Mouse (Mus musculus): ENCODE measurements around the gene Upk3bl. TPM values are rescaled to one million over a fixed set of nuclear protein-coding genes. Genes with fewer than 3 reads are reported as not detected.
"Not testable (repeated sequence)": the region's sequence is repeated elsewhere in the genome, so short reads cannot be mapped to it uniquely, and the experiment has no call there.

Upk3bl gene
- polyA plus RNA-seq, 1 experiment from 2014 or later = 1.2 TPM

DNA sequence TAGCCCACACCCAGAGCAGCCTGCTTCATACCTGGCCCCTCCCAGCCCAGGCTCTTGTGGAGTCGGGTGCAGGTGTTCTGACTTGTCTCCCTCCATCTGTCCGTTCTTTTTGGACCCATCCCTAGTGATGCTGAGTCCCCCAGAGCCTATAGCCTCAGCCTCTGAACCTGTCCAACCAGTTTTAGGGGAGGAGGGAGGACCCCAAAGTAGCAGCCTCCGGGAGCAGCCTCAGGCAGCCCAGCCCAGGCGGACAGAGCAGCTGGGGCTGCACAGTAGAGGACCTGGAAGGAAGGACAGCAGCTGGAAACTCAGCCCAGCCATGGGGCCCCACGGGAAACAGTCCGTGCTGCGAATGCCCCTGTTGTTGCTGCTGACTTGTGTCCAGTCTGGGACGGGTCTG is 2.8 kb downstream of the Upk3bl start:
- 23% methylated on average over 8 of the region's 8 CpGs for WGBS

GRCm38 (mm10) chr5:136061567-136061966 is 7.3 kb downstream of the Upk3bl start:
- no peak overlapping the region for H3K27ac ChIP-seq (ENCODE audit: low read length)
- no peak overlapping the region for H3K4me2 ChIP-seq (ENCODE audit: low read depth, low read length)
- no peaks in the 10 kb centered on the region for H3K9me3 ChIP-seq (replicated peaks; ENCODE audit: control insufficient read depth, low read length)
- no peaks in the 10 kb centered on the region for H3K4me1 ChIP-seq (ENCODE audit: control insufficient read depth, insufficient read depth, low read length)
- H3K27me3 ChIP-seq (ENCODE audit: control insufficient read depth, insufficient read depth, low read length) = peaks cover 7% of the 10 kb centered on the region
- no peaks in the 10 kb centered on the region for H3K36me3 ChIP-seq (ENCODE audit: control insufficient read depth, insufficient read depth)
- no peak overlapping the region for H3K9ac ChIP-seq (ENCODE audit: low read length)
- 10% methylated on average over 12 of the region's 12 CpGs for WGBS
- no peak for ATAC-seq (replicated peaks; ENCODE audit: extremely low read depth, insufficient read depth, low FRiP score)
- no peak overlapping the region for H3K4me3 ChIP-seq (ENCODE audit: low read length)

More for the DNA sequence above, 2.8 kb downstream of the Upk3bl start:
- Histone ChIP-seq H3K4me2 (ENCODE audit: low read depth, low read length) (no peak overlapping the region), H3K27me3 (ENCODE audit: control insufficient read depth, insufficient read depth, low read length) (peaks cover 7% of the 10 kb centered on the region), H3K4me3 (ENCODE audit: low read length) (no peak overlapping the region), H3K4me1 (ENCODE audit: control insufficient read depth, insufficient read depth, low read length) (no peaks in the 10 kb centered on the region; the same call in 1 of the 2 replicates), H3K9me3 (replicated peaks; ENCODE audit: control insufficient read depth, low read length) (no peaks in the 10 kb centered on the region), H3K27ac (ENCODE audit: low read length) (no peak overlapping the region), H3K36me3 (ENCODE audit: control insufficient read depth, insufficient read depth) (no peaks in the 10 kb centered on the region), H3K9ac (ENCODE audit: low read length) (no peak overlapping the region)
- ATAC-seq (replicated peaks; ENCODE audit: extremely low read depth, insufficient read depth, low FRiP score) = peak; percentile 24; the same call in 1 of the 2 replicates

DNA sequence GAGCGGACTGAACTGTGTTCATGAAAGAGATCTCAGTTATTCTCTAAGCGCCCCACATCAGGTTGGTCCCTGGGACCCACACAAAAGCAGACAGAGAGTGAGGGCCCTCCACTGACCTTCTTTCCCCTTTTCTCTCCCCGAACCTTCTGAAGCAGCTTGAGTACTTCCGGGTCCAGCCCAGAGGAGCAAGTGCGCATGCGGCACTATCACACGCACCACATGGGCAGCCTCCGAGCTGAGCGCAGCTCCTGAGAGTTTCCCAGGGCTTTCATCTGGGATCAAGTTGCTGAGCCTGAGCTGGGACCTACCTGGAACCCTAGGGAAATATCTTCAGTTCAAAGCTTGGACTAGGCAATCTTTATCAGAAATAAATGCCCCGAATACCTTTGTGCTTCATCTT is 9.6 kb downstream of the Upk3bl start:
- H3K27ac ChIP-seq (ENCODE audit: low read length) = no peak overlapping the region
- H3K4me2 ChIP-seq (ENCODE audit: low read depth, low read length) = no peak overlapping the region
- no peak overlapping the region for H3K9ac ChIP-seq (ENCODE audit: low read length)
- H3K9me3 ChIP-seq (replicated peaks; ENCODE audit: control insufficient read depth, low read length) = no peaks in the 10 kb centered on the region
- no peak overlapping the region for H3K4me3 ChIP-seq (ENCODE audit: low read length)
- H3K4me1 ChIP-seq (ENCODE audit: control insufficient read depth, insufficient read depth, low read length) = no peaks in the 10 kb centered on the region
- 83% methylated on average over 10 of the region's 10 CpGs for WGBS
- peaks cover 3% of the 10 kb centered on the region; the same call in 1 of the 2 replicates for H3K27me3 ChIP-seq (ENCODE audit: control insufficient read depth, insufficient read depth, low read length)
- ATAC-seq (replicated peaks; ENCODE audit: extremely low read depth, insufficient read depth, low FRiP score) = no peak
- no peaks in the 10 kb centered on the region for H3K36me3 ChIP-seq (ENCODE audit: control insufficient read depth, insufficient read depth)

- not testable (repeated sequence) for H3K36me3 ChIP-seq (ENCODE audit: control insufficient read depth, insufficient read depth); H3K4me1 ChIP-seq (ENCODE audit: control insufficient read depth, insufficient read depth, low read length); H3K9me3 ChIP-seq (replicated peaks; ENCODE audit: control insufficient read depth, low read length); H3K27me3 ChIP-seq (ENCODE audit: control insufficient read depth, insufficient read depth, low read length); H3K27ac ChIP-seq (ENCODE audit: low read length); ATAC-seq (replicated peaks; ENCODE audit: extremely low read depth, insufficient read depth, low FRiP score); H3K4me3 ChIP-seq (ENCODE audit: low read length); H3K4me2 ChIP-seq (ENCODE audit: low read depth, low read length); H3K9ac ChIP-seq (ENCODE audit: low read length)
- WGBS = 55% methylated on average over 11 of the region's 11 CpGs
These were observed 12.3 kb downstream of the Upk3bl start for GRCm38 (mm10) chr5:136066404-136067148.

DNA sequence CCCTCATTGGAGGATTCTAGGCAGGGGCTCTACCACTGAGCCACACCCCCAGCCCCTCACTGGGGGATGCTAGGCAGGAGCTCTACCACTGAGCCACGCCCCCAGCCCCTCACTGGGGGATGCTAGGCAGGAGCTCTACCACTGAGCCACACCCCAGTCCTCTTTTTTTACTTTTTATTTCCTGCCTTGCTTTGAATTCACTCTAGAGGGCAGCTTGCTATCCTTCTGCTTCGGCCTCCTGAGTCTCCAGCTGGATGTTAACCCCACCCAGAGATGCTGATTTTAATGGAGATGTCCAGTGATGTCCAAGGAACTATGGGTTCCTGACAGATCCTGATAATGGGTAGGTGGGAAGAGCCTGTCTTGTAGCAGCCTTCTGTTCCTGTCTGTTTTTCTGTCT is 15.1 kb downstream of the Upk3bl start:
- Histone ChIP-seq H3K9me3 (replicated peaks; ENCODE audit: control insufficient read depth, low read length) (no peaks in the 10 kb centered on the region), H3K4me3 (ENCODE audit: low read length) (no peak overlapping the region), H3K4me2 (ENCODE audit: low read depth, low read length) (no peak overlapping the region), H3K27ac (ENCODE audit: low read length) (no peak overlapping the region), H3K27me3 (ENCODE audit: control insufficient read depth, insufficient read depth, low read length) (no peaks in the 10 kb centered on the region), H3K36me3 (ENCODE audit: control insufficient read depth, insufficient read depth) (no peaks in the 10 kb centered on the region), H3K9ac (ENCODE audit: low read length) (no peak overlapping the region), H3K4me1 (ENCODE audit: control insufficient read depth, insufficient read depth, low read length) (no peaks in the 10 kb centered on the region)
- 72% methylated on average over 2 of the region's 2 CpGs for WGBS
- ATAC-seq (replicated peaks; ENCODE audit: extremely low read depth, insufficient read depth, low FRiP score) = no peak

DNA sequence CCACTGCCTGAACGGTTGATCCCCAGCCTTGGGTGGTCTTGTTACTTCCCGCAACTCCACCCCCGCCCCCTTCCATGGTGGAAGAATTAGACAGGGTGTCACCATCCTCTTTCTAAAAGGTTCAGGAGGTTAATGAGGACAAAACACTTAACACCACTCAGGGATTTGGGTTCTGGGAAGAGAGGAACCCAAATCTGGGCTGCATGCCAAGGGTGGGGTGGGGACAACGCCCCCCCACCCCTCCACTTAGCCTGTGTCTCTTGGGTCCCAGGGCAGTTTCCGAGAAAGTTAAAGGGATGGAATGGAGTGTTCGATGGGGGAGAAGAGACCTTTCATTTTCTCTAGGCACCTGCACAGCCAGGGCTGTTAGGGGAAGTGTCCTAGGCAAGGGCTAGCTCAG is 18.8 kb downstream of the Upk3bl start:
- Histone ChIP-seq H3K4me2 (ENCODE audit: low read depth, low read length) (no peak overlapping the region), H3K9ac (ENCODE audit: low read length) (no peak overlapping the region), H3K27me3 (ENCODE audit: control insufficient read depth, insufficient read depth, low read length) (no peaks in the 10 kb centered on the region), H3K4me3 (ENCODE audit: low read length) (no peak overlapping the region), H3K27ac (ENCODE audit: low read length) (no peak overlapping the region), H3K36me3 (ENCODE audit: control insufficient read depth, insufficient read depth) (no peaks in the 10 kb centered on the region), H3K9me3 (replicated peaks; ENCODE audit: control insufficient read depth, low read length) (no peaks in the 10 kb centered on the region), H3K4me1 (ENCODE audit: control insufficient read depth, insufficient read depth, low read length) (peaks cover 4% of the 10 kb centered on the region)
- 56% methylated on average over 6 of the region's 6 CpGs for WGBS
- ATAC-seq (replicated peaks; ENCODE audit: extremely low read depth, insufficient read depth, low FRiP score) = no peak

DNA sequence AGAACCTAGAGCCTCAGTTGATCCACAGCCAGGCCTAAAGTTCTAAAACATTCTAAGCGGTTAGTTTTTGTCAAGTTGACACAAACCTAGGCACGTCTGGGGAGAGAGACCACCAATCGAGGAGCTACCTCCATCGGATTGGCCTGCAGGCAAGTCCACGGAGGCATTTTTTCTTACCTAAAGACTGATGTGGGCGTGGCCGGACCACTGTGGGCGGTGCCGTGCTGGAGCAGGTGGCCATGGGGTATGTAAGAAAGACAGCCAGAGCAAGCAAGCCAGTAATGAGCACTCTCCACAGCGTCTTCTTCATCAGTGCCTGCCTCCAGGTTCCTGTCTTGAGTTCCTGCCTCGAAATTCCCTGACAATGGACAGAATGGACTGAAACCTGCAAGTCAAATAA is 19.2 kb downstream of the Upk3bl start:
- Histone ChIP-seq H3K4me1 (ENCODE audit: control insufficient read depth, insufficient read depth, low read length) (peaks cover 4% of the 10 kb centered on the region), H3K9me3 (replicated peaks; ENCODE audit: control insufficient read depth, low read length) (no peaks in the 10 kb centered on the region), H3K4me3 (ENCODE audit: low read length) (no peak overlapping the region), H3K36me3 (ENCODE audit: control insufficient read depth, insufficient read depth) (no peaks in the 10 kb centered on the region), H3K9ac (ENCODE audit: low read length) (no peak overlapping the region), H3K4me2 (ENCODE audit: low read depth, low read length) (no peak overlapping the region), H3K27me3 (ENCODE audit: control insufficient read depth, insufficient read depth, low read length) (no peaks in the 10 kb centered on the region), H3K27ac (ENCODE audit: low read length) (no peak overlapping the region)
- ATAC-seq (replicated peaks; ENCODE audit: extremely low read depth, insufficient read depth, low FRiP score) = no peak
- WGBS = 63% methylated on average over 11 of the region's 11 CpGs

GRCm38 (mm10) chr5:136075076-136075475 is 20.8 kb downstream of the Upk3bl start:
- no peak overlapping the region for H3K27ac ChIP-seq (ENCODE audit: low read length)
- 70% methylated on average over 5 of the region's 5 CpGs for WGBS
- H3K36me3 ChIP-seq (ENCODE audit: control insufficient read depth, insufficient read depth) = no peaks in the 10 kb centered on the region
- no peak overlapping the region for H3K4me2 ChIP-seq (ENCODE audit: low read depth, low read length)
- no peak for ATAC-seq (replicated peaks; ENCODE audit: extremely low read depth, insufficient read depth, low FRiP score)
- H3K9ac ChIP-seq (ENCODE audit: low read length) = no peak overlapping the region
- H3K27me3 ChIP-seq (ENCODE audit: control insufficient read depth, insufficient read depth, low read length) = no peaks in the 10 kb centered on the region
- H3K4me3 ChIP-seq (ENCODE audit: low read length) = no peak overlapping the region
- H3K4me1 ChIP-seq (ENCODE audit: control insufficient read depth, insufficient read depth, low read length) = peaks cover 4% of the 10 kb centered on the region
- H3K9me3 ChIP-seq (replicated peaks; ENCODE audit: control insufficient read depth, low read length) = no peaks in the 10 kb centered on the region

DNA sequence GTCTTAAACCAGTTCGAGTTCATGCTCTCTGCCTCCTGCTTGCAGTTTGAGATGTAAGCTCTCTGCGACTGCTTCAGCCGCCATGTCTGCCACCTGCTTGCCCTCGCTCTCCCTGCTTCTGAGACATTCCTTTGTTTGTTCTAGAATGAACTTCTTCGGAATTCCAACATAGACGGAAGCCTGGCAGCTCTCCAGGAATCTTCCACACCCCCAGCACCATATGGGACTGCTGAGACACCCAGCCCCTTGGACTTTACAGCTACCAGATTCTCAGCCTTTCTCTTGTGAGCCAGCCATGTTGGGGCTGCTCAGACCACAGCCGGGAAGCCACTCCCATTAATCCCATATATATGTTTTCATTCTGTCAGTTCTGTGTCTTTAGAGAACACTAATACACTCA is 22.0 kb downstream of the Upk3bl start:
- H3K4me3 ChIP-seq (ENCODE audit: low read length) = no peak overlapping the region
- ATAC-seq (replicated peaks; ENCODE audit: extremely low read depth, insufficient read depth, low FRiP score) = no peak
- H3K27me3 ChIP-seq (ENCODE audit: control insufficient read depth, insufficient read depth, low read length) = no peaks in the 10 kb centered on the region
- H3K27ac ChIP-seq (ENCODE audit: low read length) = no peak overlapping the region
- no peak overlapping the region for H3K4me2 ChIP-seq (ENCODE audit: low read depth, low read length)
- WGBS = 35% methylated on average over 7 of the region's 7 CpGs
- H3K4me1 ChIP-seq (ENCODE audit: control insufficient read depth, insufficient read depth, low read length) = peaks cover 4% of the 10 kb centered on the region
- H3K9me3 ChIP-seq (replicated peaks; ENCODE audit: control insufficient read depth, low read length) = no peaks in the 10 kb centered on the region
- no peaks in the 10 kb centered on the region for H3K36me3 ChIP-seq (ENCODE audit: control insufficient read depth, insufficient read depth)
- H3K9ac ChIP-seq (ENCODE audit: low read length) = no peak overlapping the region

All from heart, embryonic 16.5 days (tissue).